Mouse (Mus musculus) midbrain, embryonic 12.5 days (tissue): ENCODE measurements around the gene Tmem214. TPM values are rescaled to one million over a fixed set of nuclear protein-coding genes. Genes with fewer than 3 reads are reported as not detected.
A peak's percentile ranks its signal among the peaks of the same experiment; 100 is the strongest.

Experiments
- ATAC-seq: fragments of 200-750 bp; cut with Nextera tagmentation; 2 replicates; pipeline ENCODE4 v1.8.0; 2017; ENCODE audit warnings: low read depth, moderate TSS enrichment, moderate library complexity; ENCODE audit not compliant: low FRiP score
- H3K27ac ChIP-seq: fragments of 300-500 bp; sonication (generic); replicated peaks from 2 replicates; pipeline ENCODE4 v1.5.1; 2016; ENCODE audit warnings: mild to moderate bottlenecking
- H3K27me3 ChIP-seq: fragments of 300-500 bp; sonication (generic); 2 replicates; pipeline ENCODE4 v1.6.1; 2016; ENCODE audit warnings: mild to moderate bottlenecking
- H3K36me3 ChIP-seq: fragments of 300-500 bp; sonication (generic); 2 replicates; pipeline ENCODE4 v1.6.1; 2016
- H3K4me1 ChIP-seq: fragments of 300-500 bp; sonication (generic); 2 replicates; pipeline ENCODE4 v1.6.1; 2016
- H3K4me2 ChIP-seq: fragments of 300-500 bp; sonication (generic); replicated peaks from 2 replicates; pipeline ENCODE4 v1.6.1; 2016; ENCODE audit warnings: mild to moderate bottlenecking, moderate library complexity
- H3K4me3 ChIP-seq: fragments of 300-500 bp; sonication (generic); 2 replicates; pipeline ENCODE4 v1.5.1; 2016; ENCODE audit warnings: mild to moderate bottlenecking
- H3K9ac ChIP-seq: fragments of 300-500 bp; sonication (generic); replicated peaks from 2 replicates; pipeline ENCODE4 v1.6.1; 2016; ENCODE audit warnings: mild to moderate bottlenecking, moderate library complexity
- H3K9me3 ChIP-seq: fragments of 300-500 bp; sonication (generic); 2 replicates; pipeline ENCODE4 v1.6.1; 2016; ENCODE audit warnings: mild to moderate bottlenecking
- WGBS: fragments of 180-500 bp; shearing (Covaris S2); methylation state at CpG from one replicate; pipeline ENCODE4 v1.1.7; 2016; 5-methylcytosine and 5-hydroxymethylcytosine counted together
- polyA plus RNA-seq: library from polyadenylated mRNA; unstranded; fragments of >200 nt; fragmentation: Nextera tagmentation; extraction: Ambion mirVana; gene quantifications from 2 replicates; pipeline ENCODE4 v1.2.1, GENCODE M21; 2016

The Tmem214 gene
- polyA plus RNA-seq, 1 experiment from 2014 or later = 65.5 TPM

GRCm38 (mm10) chr5:30853522-30853921 lies 14.3 kb upstream of the Tmem214 start:
- Histone ChIP-seq H3K27ac (no peak overlapping the region), H3K4me1 (0 out of 2 replicates have a peak, but pooled peaks cover 8% of the 10 kb centered on the region), H3K27me3 (no peaks in the 10 kb centered on the region), H3K9ac (no peak overlapping the region), H3K36me3 (no peaks in the 10 kb centered on the region), H3K4me2 (no peak overlapping the region), H3K4me3 (no peak overlapping the region), H3K9me3 (no peaks in the 10 kb centered on the region)
- 84% methylated on average over 4 of the region's 4 CpGs for WGBS
- no peak for ATAC-seq

- no peaks in the 10 kb centered on the region for H3K9me3 ChIP-seq
- H3K27ac ChIP-seq = no peak overlapping the region
- no peak overlapping the region for H3K4me2 ChIP-seq
- H3K27me3 ChIP-seq = no peaks in the 10 kb centered on the region
- no peak for ATAC-seq
- WGBS = 57% methylated on average over 3 of the region's 3 CpGs
- no peak overlapping the region for H3K9ac ChIP-seq
- H3K4me3 ChIP-seq = no peak overlapping the region
- 0 out of 2 replicates have a peak, but pooled peaks cover under 1% of the 10 kb centered on the region for H3K4me1 ChIP-seq
- H3K36me3 ChIP-seq = no peaks in the 10 kb centered on the region
These were observed 12.1 kb upstream of the Tmem214 start for GRCm38 (mm10) chr5:30855674-30856073.

GRCm38 (mm10) chr5:30856124-30856523 lies 11.7 kb upstream of the Tmem214 start:
- ATAC-seq = no peak
- WGBS = 76% methylated on average over 2 of the region's 2 CpGs

GRCm38 (mm10) chr5:30863852-30864251 lies 4.0 kb upstream of the Tmem214 start:
- H3K9me3 ChIP-seq = no peaks in the 10 kb centered on the region
- no peak overlapping the region for H3K9ac ChIP-seq
- H3K27me3 ChIP-seq = no peaks in the 10 kb centered on the region
- H3K4me2 ChIP-seq = no peak overlapping the region
- peaks cover under 1% of the 10 kb centered on the region for H3K4me1 ChIP-seq
- H3K27ac ChIP-seq = no peak overlapping the region
- ATAC-seq = no peak
- H3K36me3 ChIP-seq = peaks cover 49% of the 10 kb centered on the region
- H3K4me3 ChIP-seq = no peak overlapping the region
- 44% methylated on average over 4 of the region's 4 CpGs for WGBS

More at GRCm38 (mm10) chr5:30856124-30856523, 11.7 kb upstream of the Tmem214 start:
- Histone ChIP-seq H3K9ac (no peak overlapping the region), H3K27me3 (no peaks in the 10 kb centered on the region), H3K4me2 (no peak overlapping the region), H3K9me3 (no peaks in the 10 kb centered on the region), H3K27ac (no peak overlapping the region), H3K4me3 (no peak overlapping the region), H3K4me1 (no peaks in the 10 kb centered on the region), H3K36me3 (no peaks in the 10 kb centered on the region)

GRCm38 (mm10) chr5:30864322-30864721 lies 3.5 kb upstream of the Tmem214 start:
- peaks cover 49% of the 10 kb centered on the region for H3K36me3 ChIP-seq
- 50% methylated on average over 15 of the region's 15 CpGs for WGBS

GRCm38 (mm10) chr5:30866871-30867270 lies 941 bp upstream of the Tmem214 start:
- Histone ChIP-seq H3K27ac (no peak overlapping the region), H3K27me3 (no peaks in the 10 kb centered on the region), H3K9ac (no peak overlapping the region), H3K4me1 (peaks cover 13% of the 10 kb centered on the region), H3K36me3 (peaks cover 61% of the 10 kb centered on the region), H3K9me3 (no peaks in the 10 kb centered on the region), H3K4me2 (no peak overlapping the region), H3K4me3 (no peak overlapping the region)
- ATAC-seq = no peak
- 90% methylated on average over 3 of the region's 3 CpGs for WGBS

More at GRCm38 (mm10) chr5:30864322-30864721, 3.5 kb upstream of the Tmem214 start:
- no peaks in the 10 kb centered on the region for H3K27me3 ChIP-seq
- no peak for ATAC-seq
- H3K27ac ChIP-seq = no peak overlapping the region
- H3K9me3 ChIP-seq = no peaks in the 10 kb centered on the region
- H3K9ac ChIP-seq = no peak overlapping the region
- no peak overlapping the region for H3K4me2 ChIP-seq
- H3K4me3 ChIP-seq = no peak overlapping the region
- peaks cover 4% of the 10 kb centered on the region for H3K4me1 ChIP-seq

GRCm38 (mm10) chr5:30868981-30869380 lies 1.2 kb downstream of the Tmem214 start:
- WGBS = 23% methylated on average over 9 of the region's 9 CpGs
- ATAC-seq = no peak

GRCm38 (mm10) chr5:30869405-30870130 lies 1.8 kb downstream of the Tmem214 start:
- peak; percentile 93 for ATAC-seq
- Histone ChIP-seq H3K9ac (peak overlapping the region; percentile 88), H3K9me3 (no peaks in the 10 kb centered on the region), H3K4me2 (peak overlapping the region; percentile 88), H3K27ac (peak overlapping the region; percentile 58), H3K27me3 (no peaks in the 10 kb centered on the region), H3K36me3 (peaks cover 66% of the 10 kb centered on the region), H3K4me3 (peak overlapping the region; percentile 92), H3K4me1 (peaks cover 13% of the 10 kb centered on the region)
- WGBS = under 1% methylated on average over 63 of the region's 63 CpGs

More at GRCm38 (mm10) chr5:30868981-30869380, 1.2 kb downstream of the Tmem214 start:
- Histone ChIP-seq H3K27me3 (no peaks in the 10 kb centered on the region), H3K4me2 (peak overlapping the region; percentile 88), H3K9me3 (no peaks in the 10 kb centered on the region), H3K4me1 (peaks cover 13% of the 10 kb centered on the region), H3K27ac (0 out of 2 replicates have a peak overlapping the region, but pooled peaks have one; percentile 58), H3K9ac (peak overlapping the region; percentile 88), H3K4me3 (peak overlapping the region; percentile 92), H3K36me3 (peaks cover 66% of the 10 kb centered on the region)

GRCm38 (mm10) chr5:30870131-30870406 lies 2.3 kb downstream of the Tmem214 start:
- Histone ChIP-seq H3K4me3 (peak overlapping the region; percentile 92), H3K36me3 (peaks cover 66% of the 10 kb centered on the region), H3K4me1 (peaks cover 13% of the 10 kb centered on the region), H3K9me3 (no peaks in the 10 kb centered on the region), H3K9ac (peak overlapping the region; percentile 88), H3K4me2 (peak overlapping the region; percentile 88), H3K27me3 (no peaks in the 10 kb centered on the region), H3K27ac (peak overlapping the region; percentile 58; the same call in 1 of the 2 replicates)
- WGBS = 33% methylated on average over 2 of the region's 2 CpGs
- ATAC-seq = no peak

GRCm38 (mm10) chr5:30872574-30872973 lies 4.8 kb downstream of the Tmem214 start:
- WGBS = 95% methylated on average over 9 of the region's 9 CpGs
- Histone ChIP-seq H3K4me1 (peaks cover 13% of the 10 kb centered on the region), H3K4me2 (no peak overlapping the region), H3K4me3 (no peak overlapping the region), H3K9ac (no peak overlapping the region), H3K27me3 (no peaks in the 10 kb centered on the region), H3K36me3 (peaks cover 69% of the 10 kb centered on the region), H3K9me3 (no peaks in the 10 kb centered on the region), H3K27ac (no peak overlapping the region)
- ATAC-seq = no peak

GRCm38 (mm10) chr5:30874365-30874764 lies 6.6 kb downstream of the Tmem214 start:
- ATAC-seq = no peak
- no peak overlapping the region for H3K9ac ChIP-seq
- H3K36me3 ChIP-seq = peaks cover 75% of the 10 kb centered on the region
- H3K9me3 ChIP-seq = no peaks in the 10 kb centered on the region
- peaks cover 10% of the 10 kb centered on the region for H3K4me1 ChIP-seq
- H3K27ac ChIP-seq = no peak overlapping the region
- H3K27me3 ChIP-seq = no peaks in the 10 kb centered on the region
- no peak overlapping the region for H3K4me2 ChIP-seq
- 91% methylated on average over 7 of the region's 7 CpGs for WGBS
- H3K4me3 ChIP-seq = no peak overlapping the region

- Histone ChIP-seq H3K4me3 (no peak overlapping the region), H3K4me1 (no peaks in the 10 kb centered on the region), H3K4me2 (no peak overlapping the region), H3K27me3 (no peaks in the 10 kb centered on the region), H3K36me3 (peaks cover 45% of the 10 kb centered on the region), H3K9me3 (no peaks in the 10 kb centered on the region), H3K27ac (no peak overlapping the region), H3K9ac (no peak overlapping the region)
- no peak for ATAC-seq
- WGBS = 72% methylated on average over 6 of the region's 6 CpGs
These were observed 10.8 kb downstream of the Tmem214 start for GRCm38 (mm10) chr5:30878616-30879015.
